Mouse (Mus musculus) kidney, postnatal 10 days (tissue): ENCODE measurements around the gene Hist1h2bq.
"Not testable (repeated sequence)": the region's sequence is repeated elsewhere in the genome, so short reads cannot be mapped to it uniquely, and the experiment has no call there.

Experiments
- DNase-seq: peaks from one replicate; pipeline ENCODE4 v3.0.0; 2021; ENCODE audit warnings: mixed read lengths

The Hist1h2bq gene

GRCm38 (mm10) chr13:21810073-21810472 lies at the start of gene Hist1h2bq, which contains the start of gene Hist1h2ao:
Hist1h2bq (minus strand) TSS chr13:21810197.
Hist1h2ao (plus strand) TSS chr13:21810465.
- DNase-seq = not testable (repeated sequence)

- DNase-seq = peak; percentile 10
These were observed 45.7 kb upstream of the Hist1h2bq start for GRCm38 (mm10) chr13:21855698-21856162.

- peak; percentile 47 for DNase-seq
These were observed 45.1 kb upstream of the Hist1h2bq start for GRCm38 (mm10) chr13:21855146-21855545.

- peak; percentile 19 for DNase-seq
These were observed 42.4 kb upstream of the Hist1h2bq start for GRCm38 (mm10) chr13:21852215-21852945.

GRCm38 (mm10) chr13:21850696-21851095 lies 40.7 kb upstream of the Hist1h2bq start:
- DNase-seq = not testable (repeated sequence)

GRCm38 (mm10) chr13:21847883-21848282 lies 37.9 kb upstream of the Hist1h2bq start:
- no peak for DNase-seq

- not testable (repeated sequence) for DNase-seq
These were observed 36.4 kb upstream of the Hist1h2bq start for GRCm38 (mm10) chr13:21846356-21846755.

GRCm38 (mm10) chr13:21840508-21840907 lies 30.5 kb upstream of the Hist1h2bq start:
- not testable (repeated sequence) for DNase-seq

GRCm38 (mm10) chr13:21833461-21833860 lies 23.5 kb upstream of the Hist1h2bq start, which contains the start of the genes Hist1h2ap and Hist1h2br:
Hist1h2ap (minus strand) TSS chr13:21833507.
Hist1h2br (plus strand) TSS chr13:21833743.
- DNase-seq = not testable (repeated sequence)

- DNase-seq = peak; percentile 20
These were observed 21.7 kb upstream of the Hist1h2bq start, which contains the start of gene Hist1h4n for GRCm38 (mm10) chr13:21831418-21832394. Hist1h4n (minus strand) TSS chr13:21832196.

GRCm38 (mm10) chr13:21830344-21830743 lies 20.3 kb upstream of the Hist1h2bq start:
- DNase-seq = no peak

- DNase-seq = no peak
These were observed 18.5 kb upstream of the Hist1h2bq start for GRCm38 (mm10) chr13:21828511-21828910.

- not testable (repeated sequence) for DNase-seq
These were observed 10.3 kb upstream of the Hist1h2bq start for GRCm38 (mm10) chr13:21820082-21820890.

- not testable (repeated sequence) for DNase-seq
These were observed 2.1 kb upstream of the Hist1h2bq start for GRCm38 (mm10) chr13:21812092-21812491.

- peak; percentile 46 for DNase-seq
These were observed 1.5 kb upstream of the Hist1h2bq start, which contains the start of gene Hist1h4m for GRCm38 (mm10) chr13:21811539-21811938. Hist1h4m (plus strand) TSS chr13:21811746.

- not testable (repeated sequence) for DNase-seq
These were observed 1.1 kb upstream of the Hist1h2bq start for GRCm38 (mm10) chr13:21811074-21811473.

GRCm38 (mm10) chr13:21803058-21803457 lies 6.9 kb downstream of the Hist1h2bq start:
- not testable (repeated sequence) for DNase-seq

- not testable (repeated sequence) for DNase-seq
These were observed 12.8 kb downstream of the Hist1h2bq start for GRCm38 (mm10) chr13:21797163-21797562.

GRCm38 (mm10) chr13:21795584-21795983 lies 14.4 kb downstream of the Hist1h2bq start:
- DNase-seq = no peak

GRCm38 (mm10) chr13:21790601-21791283 lies 19.3 kb downstream of the Hist1h2bq start:
- no peak for DNase-seq

GRCm38 (mm10) chr13:21789925-21790324 lies 20.1 kb downstream of the Hist1h2bq start:
- DNase-seq = no peak
